Mouse (Mus musculus) heart, adult 2 months (tissue): ENCODE data around the gene Nop2. TPM values are rescaled to one million over a fixed set of nuclear protein-coding genes. Genes with fewer than 3 reads are reported as not detected.
A peak's percentile ranks its signal among the peaks of the same experiment; 100 is the strongest.

Source experiments
- DNase-seq, 2 experiments: peaks; one replicate each; pipeline ENCODE4 v3.0.0; 2021
- H3K27ac ChIP-seq: fragments of 200-600 bp; 2 replicates; pipeline ENCODE4 v1.8.1; 2022
- H3K27me3 ChIP-seq: fragments of 200-500 bp; 2 replicates; pipeline ENCODE4 v1.6.1; 2012; ENCODE audit warnings: mild to moderate bottlenecking, low read length, inconsistent platforms, mixed read lengths; ENCODE audit not compliant: control insufficient read depth, insufficient read depth
- H3K36me3 ChIP-seq: fragments of 200-500 bp; 2 replicates; pipeline ENCODE4 v1.6.1; 2012; ENCODE audit warnings: low read length, inconsistent platforms; ENCODE audit not compliant: control insufficient read depth, insufficient read depth
- H3K4me1 ChIP-seq: fragments of 200-500 bp; 2 replicates; pipeline ENCODE4 v1.6.1; 2011; ENCODE audit warnings: low read length; ENCODE audit not compliant: control insufficient read depth, insufficient read depth
- H3K4me3 ChIP-seq: fragments of 200-600 bp; 2 replicates; pipeline ENCODE4 v1.8.1; 2022
- H3K79me2 ChIP-seq: fragments of 200-500 bp; replicated peaks from 2 replicates; pipeline ENCODE4 v1.6.1; 2012; ENCODE audit warnings: mild to moderate bottlenecking, inconsistent platforms, low read length, moderate library complexity, mixed read lengths; ENCODE audit not compliant: control insufficient read depth, insufficient read depth
- H3K9ac ChIP-seq: fragments of 200-500 bp; 2 replicates; pipeline ENCODE4 v1.6.1; 2012; ENCODE audit warnings: low read depth, mild to moderate bottlenecking, control low read depth, inconsistent platforms, low read length, mixed read lengths
- CTCF ChIP-seq: fragments of 200-600 bp; IDR thresholded peaks from 2 replicates; pipeline ENCODE4 v1.8.1; 2022; ENCODE audit warnings: antibody characterized with exemption, mild to moderate bottlenecking, moderate library complexity
- EP300 ChIP-seq: fragments of 200-500 bp; IDR thresholded peaks from 2 replicates; pipeline ENCODE4 v1.6.1; 2011; ENCODE audit warnings: low read depth, low read length, control low read depth; ENCODE audit not compliant: insufficient read depth
- POLR2A ChIP-seq: fragments of 200-500 bp; IDR thresholded peaks from 2 replicates; pipeline ENCODE4 v1.6.1; 2011; ENCODE audit warnings: mild to moderate bottlenecking, low read depth, low read length, control low read depth; ENCODE audit not compliant: insufficient read depth
- WGBS: fragments of 180-500 bp; shearing (Covaris S2); methylation state at CpG from one replicate; pipeline ENCODE4 v1.1.7; 2018; 5-methylcytosine and 5-hydroxymethylcytosine counted together
- intact Hi-C: fragments of 180-260 bp; cut with DNase I; formaldehyde crosslinking; loops from one replicate; pipeline ENCODE4 v1.15.1; 2025
- polyA plus RNA-seq: library from polyadenylated mRNA; depleted of rRNA; stranded (reverse); fragments of >200 nt; gene quantifications from 2 replicates; pipeline ENCODE4 v1.2.3, GENCODE M21; 2012
- total RNA-seq, 2 experiments: library from RNA; stranded (reverse); gene quantifications; 2 replicates each; pipeline ENCODE4 v1.2.3; 2021

Nop2 gene
- total and polyA plus RNA-seq, 3 experiments, result 8.3 to 20.3 (median 18.9) TPM

DNA sequence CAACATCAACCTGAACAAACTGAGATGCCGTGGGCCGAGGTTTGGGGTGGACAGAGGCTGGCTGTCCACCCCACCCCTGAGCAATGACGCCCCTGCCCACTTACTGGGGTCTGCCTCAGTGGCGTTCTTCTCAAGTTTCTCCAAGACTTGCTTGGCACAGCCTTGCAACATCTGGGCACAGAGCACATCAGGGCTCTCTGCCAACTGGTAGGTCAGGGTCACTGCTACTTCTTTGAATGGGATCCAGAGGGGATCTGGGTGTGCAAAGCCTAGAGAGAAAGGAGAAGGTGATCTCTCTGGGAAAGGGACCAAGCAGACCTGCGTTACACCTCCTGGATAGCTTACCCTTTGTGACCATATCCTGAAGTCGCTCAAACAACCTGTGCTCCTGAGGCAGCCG, 41.5 kb downstream of the Nop2 start:
- DNase-seq, result no peak
- H3K36me3 ChIP-seq, result no peaks in the 10 kb centered on the region
- H3K27me3 ChIP-seq, result no peaks in the 10 kb centered on the region
- no peaks in the 10 kb centered on the region for H3K79me2 ChIP-seq
- H3K27ac ChIP-seq, result no peak overlapping the region
- H3K4me1 ChIP-seq, result no peaks in the 10 kb centered on the region
- H3K4me3 ChIP-seq, result no peak overlapping the region
- WGBS, result 89% methylated on average over 7 of the region's 7 CpGs
- intact Hi-C loops, result loop anchor here (5.0 kb wide), 1 partner anchor 126 kb away; the partner anchor contains the start of gene Acrbp
- H3K9ac ChIP-seq, result no peak overlapping the region
- TF ChIP-seq CTCF, result no peak
- TF ChIP-seq POLR2A, result no peak
- no peak for TF ChIP-seq EP300

DNA sequence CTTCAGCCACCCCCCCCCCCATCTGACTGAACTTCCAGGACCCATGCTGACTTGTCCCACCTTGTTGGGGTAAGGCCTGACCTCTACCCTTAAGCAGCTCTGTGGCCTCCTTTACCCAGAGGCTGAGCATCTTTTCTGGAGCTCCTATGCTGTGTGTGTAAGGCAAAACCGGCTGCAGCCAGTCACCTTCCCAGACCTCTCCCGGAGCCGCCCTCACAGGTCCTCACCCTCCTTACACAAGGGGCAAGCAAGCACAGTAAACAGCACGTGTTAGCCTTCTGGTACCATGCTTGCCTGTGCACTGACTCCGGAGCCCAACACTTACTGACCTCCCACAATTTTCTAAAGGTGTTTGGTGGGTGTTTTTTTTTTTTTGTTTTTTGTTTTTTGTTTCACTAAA, 43.8 kb downstream of the Nop2 start:
- no peaks in the 10 kb centered on the region for H3K79me2 ChIP-seq
- no peak for TF ChIP-seq CTCF
- no peak for TF ChIP-seq POLR2A
- TF ChIP-seq EP300, result no peak
- WGBS, result 93% methylated on average over 5 of the region's 5 CpGs
- H3K4me3 ChIP-seq, result no peak overlapping the region
- DNase-seq, result no peak
- H3K4me1 ChIP-seq, result no peaks in the 10 kb centered on the region
- no peaks in the 10 kb centered on the region for H3K27me3 ChIP-seq
- H3K36me3 ChIP-seq, result no peaks in the 10 kb centered on the region
- H3K9ac ChIP-seq, result no peak overlapping the region
- intact Hi-C loops, result no loop called here
- H3K27ac ChIP-seq, result no peak overlapping the region

DNA sequence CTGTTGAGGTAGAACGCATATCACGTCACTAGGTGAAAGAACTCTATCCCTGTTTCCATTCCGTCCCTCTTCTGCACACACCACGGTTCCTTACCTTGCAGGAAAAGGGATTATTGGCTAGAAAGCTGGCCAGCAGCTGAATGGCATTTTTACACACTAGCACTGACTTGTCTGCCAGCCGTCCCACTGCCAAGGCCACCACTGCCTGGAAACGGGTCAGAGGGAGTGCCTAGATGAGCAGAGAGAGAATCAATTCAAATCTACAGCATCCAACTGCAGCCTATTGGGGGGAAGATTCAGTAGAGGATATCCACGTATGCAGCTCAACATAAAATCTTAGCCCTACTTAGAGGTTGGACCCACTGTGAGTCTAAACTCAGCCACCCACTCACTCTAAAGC, 47.9 kb downstream of the Nop2 start:
- H3K27me3 ChIP-seq, result no peaks in the 10 kb centered on the region
- no peak overlapping the region for H3K27ac ChIP-seq
- no peak overlapping the region for H3K4me3 ChIP-seq
- no peak overlapping the region for H3K9ac ChIP-seq
- no peaks in the 10 kb centered on the region for H3K79me2 ChIP-seq
- intact Hi-C loops, result no loop called here
- H3K36me3 ChIP-seq, result no peaks in the 10 kb centered on the region
- 91% methylated on average over 7 of the region's 7 CpGs for WGBS
- no peaks in the 10 kb centered on the region; the same call in 1 of the 2 replicates for H3K4me1 ChIP-seq
- DNase-seq, result peak in 1 of 2 experiments; percentile 12
- TF ChIP-seq EP300 (no peak), CTCF (no peak), POLR2A (no peak)

DNA sequence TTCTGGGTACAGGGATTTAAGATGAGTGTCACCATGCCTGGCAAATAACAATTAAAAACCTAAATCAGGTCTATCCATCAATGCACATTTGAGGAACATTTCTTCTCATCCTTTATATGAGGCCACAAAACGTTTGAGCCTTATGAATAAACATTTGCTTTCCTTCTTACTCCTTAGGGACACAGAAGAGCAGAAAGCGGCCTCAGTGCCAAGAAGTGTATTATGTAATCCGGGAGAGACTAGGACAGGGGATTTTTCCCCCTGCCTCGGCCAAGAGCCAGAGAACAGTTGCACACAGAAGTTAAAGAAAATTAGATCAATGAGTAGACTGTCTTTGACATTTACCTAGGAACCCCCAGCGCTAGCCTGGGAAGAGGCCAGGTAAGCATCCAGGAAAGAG, 50.4 kb downstream of the Nop2 start:
- TF ChIP-seq POLR2A (no peak), EP300 (no peak), CTCF (no peak)
- intact Hi-C loops, result no loop called here
- H3K4me1 ChIP-seq, result no peaks in the 10 kb centered on the region; the same call in 1 of the 2 replicates
- no peak for DNase-seq
- H3K27ac ChIP-seq, result no peak overlapping the region
- 51% methylated on average over 5 of the region's 5 CpGs for WGBS
- no peaks in the 10 kb centered on the region for H3K27me3 ChIP-seq
- no peak overlapping the region for H3K9ac ChIP-seq
- H3K79me2 ChIP-seq, result no peaks in the 10 kb centered on the region
- no peaks in the 10 kb centered on the region for H3K36me3 ChIP-seq
- no peak overlapping the region for H3K4me3 ChIP-seq

DNA sequence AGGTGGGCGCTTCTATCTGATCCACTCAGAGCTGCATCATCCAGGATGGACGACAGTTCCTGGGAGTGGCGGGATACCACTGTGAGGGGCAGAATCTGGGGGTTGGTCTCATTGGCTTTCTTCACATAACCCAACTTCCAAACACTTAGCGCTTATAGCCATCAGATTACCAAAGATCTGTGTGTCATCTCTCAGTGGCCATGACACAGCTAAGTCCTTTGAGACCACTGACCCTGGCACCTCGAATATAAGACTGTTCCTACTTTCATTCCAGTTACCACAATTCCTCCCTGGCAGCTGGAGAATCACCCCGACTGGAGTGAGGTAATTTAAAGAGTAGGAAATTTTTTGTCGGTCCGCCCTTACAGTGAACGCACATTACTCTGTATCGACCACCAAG, 54.5 kb downstream of the Nop2 start:
- H3K36me3 ChIP-seq, result no peaks in the 10 kb centered on the region
- peaks cover 2% of the 10 kb centered on the region for H3K4me1 ChIP-seq
- H3K27ac ChIP-seq, result no peak overlapping the region
- WGBS, result 92% methylated on average over 10 of the region's 10 CpGs
- no peak overlapping the region for H3K4me3 ChIP-seq
- no peak overlapping the region for H3K9ac ChIP-seq
- H3K27me3 ChIP-seq, result no peaks in the 10 kb centered on the region
- TF ChIP-seq CTCF (no peak), EP300 (no peak), POLR2A (no peak)
- no peak for DNase-seq
- no peaks in the 10 kb centered on the region for H3K79me2 ChIP-seq
- intact Hi-C loops, result no loop called here

DNA sequence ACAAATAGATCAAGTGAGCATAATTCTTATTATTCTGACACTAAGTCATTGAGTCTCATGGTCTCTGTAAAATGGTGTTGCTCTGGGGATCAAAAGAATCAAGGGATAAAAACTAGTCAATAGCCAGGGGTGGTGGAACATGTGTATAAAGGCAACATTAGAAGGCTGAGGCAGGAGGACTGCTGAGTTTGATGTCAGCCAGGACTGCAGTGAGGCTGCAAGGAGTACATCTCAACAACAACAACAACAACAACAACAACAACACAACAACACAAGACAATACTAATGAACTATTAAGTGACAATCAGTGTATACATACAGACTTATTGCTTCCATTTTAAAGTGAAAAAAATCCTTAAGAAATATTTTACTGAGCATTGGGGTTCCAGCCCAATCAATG, 59.1 kb downstream of the Nop2 start:
- intact Hi-C loops, result loop anchor here (2.0 kb wide), 1 partner anchor 20 kb away; no protein-coding TSS in a partner anchor
- H3K9ac ChIP-seq, result no peak overlapping the region; the same call in 1 of the 2 replicates
- H3K27ac ChIP-seq, result peak overlapping the region; percentile 97
- no peak for TF ChIP-seq POLR2A
- no peak for TF ChIP-seq EP300
- no peak for TF ChIP-seq CTCF
- no peaks in the 10 kb centered on the region for H3K79me2 ChIP-seq
- H3K4me3 ChIP-seq, result peak overlapping the region; percentile 67
- DNase-seq, result no peak
- H3K27me3 ChIP-seq, result no peaks in the 10 kb centered on the region
- H3K4me1 ChIP-seq, result peaks cover 3% of the 10 kb centered on the region
- H3K36me3 ChIP-seq, result peaks cover 9% of the 10 kb centered on the region
